Mouse (Mus musculus) heart, adult 2 months (tissue): Measurements from ENCODE around the gene Bclaf1. TPM values are rescaled to one million over a fixed set of nuclear protein-coding genes. Genes with fewer than 3 reads are reported as not detected.

ENCODE experiments used
- DNase-seq, 2 experiments: peaks; one replicate each; pipeline ENCODE4 v3.0.0; 2021
- H3K27ac ChIP-seq: fragments of 200-600 bp; 2 replicates; pipeline ENCODE4 v1.8.1; 2022
- H3K27me3 ChIP-seq: fragments of 200-500 bp; 2 replicates; pipeline ENCODE4 v1.6.1; 2012; ENCODE audit warnings: mild to moderate bottlenecking, low read length, inconsistent platforms, mixed read lengths; ENCODE audit not compliant: control insufficient read depth, insufficient read depth
- H3K36me3 ChIP-seq: fragments of 200-500 bp; 2 replicates; pipeline ENCODE4 v1.6.1; 2012; ENCODE audit warnings: low read length, inconsistent platforms; ENCODE audit not compliant: control insufficient read depth, insufficient read depth
- H3K4me1 ChIP-seq: fragments of 200-500 bp; 2 replicates; pipeline ENCODE4 v1.6.1; 2011; ENCODE audit warnings: low read length; ENCODE audit not compliant: control insufficient read depth, insufficient read depth
- H3K4me3 ChIP-seq: fragments of 200-600 bp; 2 replicates; pipeline ENCODE4 v1.8.1; 2022
- H3K79me2 ChIP-seq: fragments of 200-500 bp; replicated peaks from 2 replicates; pipeline ENCODE4 v1.6.1; 2012; ENCODE audit warnings: mild to moderate bottlenecking, inconsistent platforms, low read length, moderate library complexity, mixed read lengths; ENCODE audit not compliant: control insufficient read depth, insufficient read depth
- H3K9ac ChIP-seq: fragments of 200-500 bp; 2 replicates; pipeline ENCODE4 v1.6.1; 2012; ENCODE audit warnings: low read depth, mild to moderate bottlenecking, control low read depth, inconsistent platforms, low read length, mixed read lengths
- CTCF ChIP-seq: fragments of 200-600 bp; IDR thresholded peaks from 2 replicates; pipeline ENCODE4 v1.8.1; 2022; ENCODE audit warnings: antibody characterized with exemption, mild to moderate bottlenecking, moderate library complexity
- EP300 ChIP-seq: fragments of 200-500 bp; IDR thresholded peaks from 2 replicates; pipeline ENCODE4 v1.6.1; 2011; ENCODE audit warnings: low read depth, low read length, control low read depth; ENCODE audit not compliant: insufficient read depth
- POLR2A ChIP-seq: fragments of 200-500 bp; IDR thresholded peaks from 2 replicates; pipeline ENCODE4 v1.6.1; 2011; ENCODE audit warnings: mild to moderate bottlenecking, low read depth, low read length, control low read depth; ENCODE audit not compliant: insufficient read depth
- WGBS: fragments of 180-500 bp; shearing (Covaris S2); methylation state at CpG from one replicate; pipeline ENCODE4 v1.1.7; 2018; 5-methylcytosine and 5-hydroxymethylcytosine counted together
- intact Hi-C: fragments of 180-260 bp; cut with DNase I; formaldehyde crosslinking; loops from one replicate; pipeline ENCODE4 v1.15.1; 2025
- polyA plus RNA-seq: library from polyadenylated mRNA; depleted of rRNA; stranded (reverse); fragments of >200 nt; gene quantifications from 2 replicates; pipeline ENCODE4 v1.2.3, GENCODE M21; 2012
- total RNA-seq, 2 experiments: library from RNA; stranded (reverse); gene quantifications; 2 replicates each; pipeline ENCODE4 v1.2.3; 2021

Gene Bclaf1
- total and polyA plus RNA-seq, 3 experiments = 12.3 to 53.3 (median 44.1) TPM

DNA sequence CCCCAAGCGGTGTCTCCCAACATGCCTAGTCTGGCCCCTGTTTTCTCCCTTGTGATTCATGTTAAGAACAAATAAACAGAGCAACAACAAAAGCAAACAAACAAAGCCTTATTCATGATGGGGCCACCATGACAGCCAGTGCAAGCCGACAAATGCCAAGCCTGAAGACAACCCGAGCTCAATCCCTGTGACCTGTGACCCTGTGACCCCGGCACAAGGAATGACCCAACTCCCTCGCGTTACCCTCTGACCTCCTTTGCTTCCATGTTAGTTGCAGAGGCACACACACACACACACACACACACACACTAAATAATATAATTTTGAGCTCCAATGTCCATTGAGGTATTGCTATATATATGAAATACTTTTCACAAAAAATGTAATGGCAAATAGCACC is 24.9 kb upstream of the Bclaf1 start:
- Histone ChIP-seq H3K36me3 (no peaks in the 10 kb centered on the region), H3K79me2 (no peaks in the 10 kb centered on the region), H3K4me3 (no peak overlapping the region), H3K27ac (no peak overlapping the region; the same call in 1 of the 2 replicates), H3K4me1 (peaks cover 3% of the 10 kb centered on the region), H3K27me3 (no peaks in the 10 kb centered on the region), H3K9ac (no peak overlapping the region)
- intact Hi-C loops = loop anchor here (10.0 kb wide), 1 partner anchor 133 kb away; no protein-coding TSS in a partner anchor
- whole genome bisulfite sequencing = 87% methylated on average over 6 of the region's 6 CpGs
- DNase-seq = no peak
- no peak for TF ChIP-seq EP300
- TF ChIP-seq CTCF = no peak
- TF ChIP-seq POLR2A = no peak

DNA sequence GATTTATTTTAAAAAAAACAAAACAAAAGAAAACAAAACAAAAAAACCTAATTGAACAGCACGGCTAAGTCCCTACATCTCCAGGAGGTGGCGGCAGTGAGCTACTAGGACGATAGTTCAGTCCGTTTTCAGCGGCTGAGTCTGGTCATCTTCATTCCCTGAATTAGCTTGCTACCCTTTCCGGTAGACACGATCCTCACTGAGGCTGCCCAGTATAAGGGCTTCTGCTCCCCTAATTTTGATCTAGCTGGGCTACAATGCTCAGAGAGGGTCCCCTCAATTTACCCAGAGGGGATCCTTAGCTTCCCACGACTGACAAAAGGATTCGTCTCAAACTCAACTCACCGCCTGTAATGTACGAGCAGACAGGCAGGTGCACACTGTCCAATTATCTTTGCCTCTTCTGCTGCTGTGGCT is 21.8 kb upstream of the Bclaf1 start:
- Histone ChIP-seq H3K36me3 (no peaks in the 10 kb centered on the region), H3K27me3 (no peaks in the 10 kb centered on the region), H3K27ac (no peak overlapping the region), H3K9ac (peak overlapping the region; percentile 30; the same call in 1 of the 2 replicates), H3K4me1 (peaks cover 3% of the 10 kb centered on the region), H3K4me3 (peak overlapping the region; percentile 41), H3K79me2 (no peaks in the 10 kb centered on the region)
- DNase-seq = peak; percentile 76 to 84
- peak; percentile 77; the same call in 1 of the 2 replicates for TF ChIP-seq EP300
- no peak for TF ChIP-seq POLR2A
- peak; percentile 97 for TF ChIP-seq CTCF
- WGBS = 13% methylated on average over 11 of the region's 11 CpGs
- intact Hi-C loops = loop anchor here (2.0 kb wide), 2 partner anchors 20 to 658 kb away; no protein-coding TSS in a partner anchor

DNA sequence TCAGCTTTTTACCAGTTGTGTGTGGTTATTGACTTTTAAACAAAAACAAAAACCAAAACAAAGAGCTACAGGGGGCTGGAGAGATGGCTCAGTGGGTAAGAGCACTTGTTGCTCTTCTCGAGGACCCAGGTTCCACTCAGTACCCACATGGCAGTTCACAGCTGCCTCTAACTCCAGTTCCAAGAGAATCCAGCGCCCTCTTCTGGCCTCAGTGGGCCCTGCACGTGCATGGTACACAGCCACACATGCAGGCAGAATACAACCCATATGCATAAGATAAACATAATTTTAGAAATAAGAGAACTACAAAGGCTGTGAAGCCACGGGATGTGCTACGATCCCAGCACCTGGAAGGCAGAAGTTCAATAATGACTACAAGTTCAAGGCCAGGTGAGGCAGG is 16.3 kb upstream of the Bclaf1 start:
- no peak for DNase-seq
- H3K79me2 ChIP-seq = no peaks in the 10 kb centered on the region
- no peaks in the 10 kb centered on the region for H3K36me3 ChIP-seq
- H3K4me1 ChIP-seq = no peaks in the 10 kb centered on the region
- WGBS = 70% methylated on average over 5 of the region's 5 CpGs
- intact Hi-C loops = no loop called here
- H3K4me3 ChIP-seq = no peak overlapping the region
- no peaks in the 10 kb centered on the region for H3K27me3 ChIP-seq
- no peak overlapping the region for H3K9ac ChIP-seq
- TF ChIP-seq POLR2A (no peak), CTCF (peak; percentile 31), EP300 (no peak)
- no peak overlapping the region for H3K27ac ChIP-seq

DNA sequence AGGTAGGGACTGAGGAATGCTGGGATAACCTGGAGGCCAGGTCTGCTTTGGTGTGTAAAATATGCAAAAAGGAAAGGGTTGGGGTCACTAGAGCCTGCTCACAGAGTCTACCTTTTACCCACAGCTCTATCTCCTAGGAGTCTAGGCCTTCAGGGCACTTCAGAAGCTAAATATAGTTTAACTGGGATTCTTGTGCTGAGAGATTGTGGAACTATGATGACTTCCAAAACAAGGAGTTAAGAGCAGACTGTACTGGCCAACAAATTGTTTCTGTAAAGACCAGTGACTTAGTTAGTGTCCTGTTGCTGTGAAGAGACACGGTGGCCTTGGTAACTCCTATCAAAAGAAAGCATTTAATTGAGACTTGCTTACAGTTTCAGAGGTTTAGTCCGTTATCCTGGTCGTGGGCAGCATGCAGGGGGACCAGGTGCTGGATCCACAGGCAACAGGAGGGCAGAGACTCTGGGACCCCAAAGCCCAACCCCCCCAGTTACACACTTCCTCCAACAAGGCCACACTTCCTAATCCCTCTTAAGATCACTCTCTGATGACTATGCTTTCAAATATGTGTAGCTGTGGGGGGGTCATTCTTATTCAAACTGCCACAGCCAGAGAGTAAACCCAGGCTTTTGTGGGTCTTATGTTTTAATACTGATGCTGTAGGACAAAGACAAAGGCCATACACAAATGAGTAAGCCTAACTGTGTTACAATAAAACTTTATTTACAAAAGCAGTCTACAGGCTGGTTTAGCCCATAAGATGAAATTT is 13.9 kb upstream of the Bclaf1 start:
- intact Hi-C loops = no loop called here
- H3K36me3 ChIP-seq = no peaks in the 10 kb centered on the region
- H3K27ac ChIP-seq = peak overlapping the region; percentile 79
- H3K27me3 ChIP-seq = no peaks in the 10 kb centered on the region
- no peaks in the 10 kb centered on the region for H3K4me1 ChIP-seq
- no peaks in the 10 kb centered on the region for H3K79me2 ChIP-seq
- 0 out of 2 replicates have a peak, but pooled peaks have one; percentile 20 for TF ChIP-seq POLR2A
- TF ChIP-seq EP300 = no peak
- WGBS = 45% methylated on average over 3 of the region's 3 CpGs
- DNase-seq = no peak
- no peak overlapping the region for H3K4me3 ChIP-seq
- no peak overlapping the region for H3K9ac ChIP-seq

DNA sequence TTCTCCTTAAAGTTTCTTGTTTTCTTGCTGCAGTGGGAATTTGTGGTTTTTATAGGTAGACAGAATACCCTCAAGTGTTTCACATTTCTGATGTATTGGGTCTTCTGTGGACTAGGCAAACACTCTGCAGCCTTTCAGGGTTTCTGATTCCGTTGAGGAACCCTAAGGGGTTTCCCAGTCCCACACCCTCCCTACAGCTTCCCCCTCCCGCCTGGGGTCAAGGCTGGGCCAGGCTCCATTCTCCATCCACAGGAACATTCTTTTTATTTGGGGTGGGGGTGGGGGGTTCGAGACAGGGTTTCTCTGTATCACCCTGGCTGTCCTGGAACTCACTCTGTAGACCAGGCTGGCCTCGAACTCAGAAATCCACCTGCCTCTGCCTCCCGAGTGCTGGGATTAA is 13.2 kb upstream of the Bclaf1 start:
- TF ChIP-seq POLR2A = no peak
- no peak for TF ChIP-seq CTCF
- TF ChIP-seq EP300 = no peak
- Histone ChIP-seq H3K9ac (no peak overlapping the region), H3K4me3 (no peak overlapping the region), H3K4me1 (no peaks in the 10 kb centered on the region), H3K79me2 (no peaks in the 10 kb centered on the region), H3K36me3 (no peaks in the 10 kb centered on the region), H3K27me3 (no peaks in the 10 kb centered on the region), H3K27ac (no peak overlapping the region)
- no peak for DNase-seq
- WGBS = 70% methylated on average over 5 of the region's 5 CpGs
- intact Hi-C loops = no loop called here

DNA sequence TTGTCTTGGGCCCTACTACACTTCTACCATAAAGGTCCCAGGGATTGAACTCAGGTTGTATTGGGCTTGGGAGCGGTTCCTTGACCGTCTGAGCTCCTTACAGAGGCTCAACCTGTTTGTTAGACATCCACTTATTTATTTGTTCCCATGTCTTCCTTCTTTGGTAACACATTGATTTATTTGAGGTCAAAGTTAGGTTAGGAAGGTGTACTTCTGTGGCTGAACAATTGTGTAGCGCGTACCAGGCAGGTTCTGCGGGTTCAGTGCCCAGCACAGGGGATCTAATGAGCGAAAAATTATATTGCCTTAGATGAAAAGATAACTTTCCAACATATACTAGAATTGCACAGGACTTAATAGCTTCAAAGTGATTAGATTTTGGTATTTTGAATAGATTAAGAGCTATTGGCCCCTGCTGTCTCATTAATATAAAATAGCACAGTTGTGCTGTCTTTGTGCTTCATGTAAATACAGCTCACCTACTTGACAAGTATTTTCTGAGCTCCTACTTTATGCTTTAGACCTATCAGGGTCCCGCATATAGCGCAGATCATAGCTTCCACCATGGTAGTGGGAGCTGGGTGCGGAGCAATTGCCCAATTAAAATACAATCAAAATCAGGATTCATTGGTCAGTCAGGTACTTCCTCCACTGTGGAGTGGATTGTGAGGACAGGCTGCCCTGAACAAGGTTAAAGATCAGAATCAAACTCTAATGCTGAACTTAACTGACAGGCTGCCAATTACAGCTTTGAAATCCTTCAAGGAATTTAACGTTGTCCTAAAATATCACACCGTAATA is 1.1 kb upstream of the Bclaf1 start:
- Histone ChIP-seq H3K27ac (peak overlapping the region; percentile 100), H3K79me2 (no peaks in the 10 kb centered on the region), H3K4me1 (peaks cover 5% of the 10 kb centered on the region), H3K36me3 (peaks cover 11% of the 10 kb centered on the region), H3K27me3 (no peaks in the 10 kb centered on the region), H3K4me3 (peak overlapping the region; percentile 75), H3K9ac (peak overlapping the region; percentile 86)
- intact Hi-C loops = loop anchor here (2.0 to 5.0 kb wide), 2 partner anchors 20 to 36 kb away; partner anchors contain the start of gene Mtfr2
- WGBS = 52% methylated on average over 11 of the region's 11 CpGs
- TF ChIP-seq POLR2A (no peak), EP300 (no peak), CTCF (no peak)
- DNase-seq = peak in 1 of 2 experiments; percentile 9
